Mouse (Mus musculus) forebrain, embryonic 11.5 days (tissue): ENCODE data around the gene Strbp. TPM values are rescaled to one million over a fixed set of nuclear protein-coding genes. Genes with fewer than 3 reads are reported as not detected.

Source experiments
- ATAC-seq: fragments of 200-750 bp; cut with Nextera tagmentation; replicated peaks from 2 replicates; pipeline ENCODE4 v1.8.0; 2017; ENCODE audit warnings: moderate TSS enrichment; ENCODE audit not compliant: low FRiP score
- DNase-seq: peaks from one replicate; pipeline ENCODE4 v3.0.0-alpha.2; 2017; ENCODE audit warnings: low spot score
- H3K27ac ChIP-seq: fragments of 300-500 bp; sonication (generic); 2 replicates; pipeline ENCODE4 v1.5.1; 2014; ENCODE audit warnings: low read depth, low read length
- H3K27me3 ChIP-seq: fragments of 300-500 bp; sonication (generic); 2 replicates; pipeline ENCODE4 v1.6.1; 2014; ENCODE audit warnings: mild to moderate bottlenecking, low read length, mixed read lengths; ENCODE audit not compliant: control insufficient read depth, insufficient read depth
- H3K36me3 ChIP-seq: fragments of 300-500 bp; sonication (generic); 2 replicates; pipeline ENCODE4 v1.6.1; 2014; ENCODE audit warnings: mild to moderate bottlenecking, low read length, moderate library complexity, mixed read lengths; ENCODE audit not compliant: control insufficient read depth, insufficient read depth
- H3K4me1 ChIP-seq: fragments of 300-500 bp; sonication (generic); replicated peaks from 2 replicates; pipeline ENCODE4 v1.6.1; 2014; ENCODE audit warnings: low read length, mixed read lengths; ENCODE audit not compliant: control insufficient read depth, insufficient read depth
- H3K4me2 ChIP-seq: fragments of 300-500 bp; sonication (generic); 2 replicates; pipeline ENCODE4 v1.6.1; 2014; ENCODE audit warnings: low read depth, mild to moderate bottlenecking, low read length, moderate library complexity, mixed read lengths; ENCODE audit not compliant: severe bottlenecking
- H3K4me3 ChIP-seq: fragments of 300-500 bp; sonication (generic); 2 replicates; pipeline ENCODE4 v1.5.1; 2014; ENCODE audit warnings: low read depth, low read length
- H3K9ac ChIP-seq: fragments of 300-500 bp; sonication (generic); 2 replicates; pipeline ENCODE4 v1.6.1; 2014; ENCODE audit warnings: low read length
- H3K9me3 ChIP-seq: fragments of 300-500 bp; sonication (generic); 2 replicates; pipeline ENCODE4 v1.6.1; 2016; ENCODE audit warnings: low read length, mixed read lengths; ENCODE audit not compliant: control insufficient read depth
- WGBS: fragments of 180-500 bp; shearing (Covaris S2); extraction: QIAGEN DNeasy Blood & Tissue Kit; methylation state at CpG from one replicate; pipeline ENCODE4 v1.1.7; 2014; 5-methylcytosine and 5-hydroxymethylcytosine counted together
- polyA plus RNA-seq: library from polyadenylated mRNA; unstranded; fragments of >200 nt; fragmentation: Nextera tagmentation; extraction: Ambion mirVana; gene quantifications from 2 replicates; pipeline ENCODE4 v1.2.1, GENCODE M21; 2014

The Strbp gene
- polyA plus RNA-seq, 1 experiment from 2014 or later = 103 TPM

DNA sequence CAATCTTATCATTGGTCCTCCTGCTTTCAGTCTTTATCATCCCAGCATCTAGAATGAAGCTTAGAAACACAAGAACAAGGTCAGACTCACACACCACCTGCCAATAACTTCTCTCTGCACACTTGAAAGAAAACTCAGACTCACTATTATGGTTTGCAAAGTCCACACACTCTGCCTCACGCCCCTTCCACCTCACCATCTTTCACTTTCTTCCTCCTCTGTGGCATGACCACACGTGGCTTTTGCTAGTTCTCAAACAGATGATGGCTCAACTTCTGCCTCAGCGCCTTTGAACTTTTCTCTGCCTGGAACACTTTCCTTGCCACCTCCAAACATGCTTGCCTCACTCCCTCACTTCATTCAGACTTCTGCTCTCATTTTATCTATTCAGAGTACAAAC lies 11.7 kb upstream of the Strbp start:
- H3K9ac ChIP-seq = no peak overlapping the region
- no peak overlapping the region for H3K4me2 ChIP-seq
- ATAC-seq (no peak), DNase-seq (no peak)
- H3K9me3 ChIP-seq = no peaks in the 10 kb centered on the region
- no peak overlapping the region for H3K27ac ChIP-seq
- no peaks in the 10 kb centered on the region for H3K4me1 ChIP-seq
- 76% methylated on average over 3 of the region's 3 CpGs for WGBS
- no peak overlapping the region for H3K4me3 ChIP-seq
- H3K27me3 ChIP-seq = no peaks in the 10 kb centered on the region
- H3K36me3 ChIP-seq = no peaks in the 10 kb centered on the region

GRCm38 (mm10) chr2:37713100-37713499 lies 9.4 kb upstream of the Strbp start:
- 79% methylated on average over 3 of the region's 3 CpGs for WGBS
- H3K4me2 ChIP-seq = no peak overlapping the region
- ATAC-seq = no peak

DNA sequence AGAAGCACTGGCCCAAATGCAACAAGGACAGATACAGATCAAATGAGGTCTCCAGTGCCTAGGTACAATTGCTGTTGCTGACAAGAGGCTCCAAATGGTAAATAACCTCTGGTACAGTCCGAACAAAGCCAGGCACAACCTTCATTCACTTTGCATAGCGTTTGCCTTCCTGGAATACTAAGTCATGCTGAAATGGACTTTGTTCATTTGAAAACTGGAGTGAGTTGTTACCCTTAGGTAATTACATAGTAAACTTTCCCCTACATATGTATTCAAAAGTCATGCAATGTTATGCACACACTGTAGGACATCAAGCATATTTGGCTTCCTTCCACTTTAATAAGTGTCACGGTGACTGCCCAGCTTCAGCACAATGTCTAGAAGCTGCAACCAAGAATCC lies 5.2 kb upstream of the Strbp start:
- Histone ChIP-seq H3K27ac (no peak overlapping the region), H3K4me1 (0 out of 2 replicates have a peak, but pooled peaks cover 3% of the 10 kb centered on the region), H3K4me2 (no peak overlapping the region), H3K9ac (no peak overlapping the region), H3K9me3 (no peaks in the 10 kb centered on the region), H3K36me3 (no peaks in the 10 kb centered on the region), H3K4me3 (no peak overlapping the region), H3K27me3 (no peaks in the 10 kb centered on the region)
- no peak for DNase-seq
- WGBS = 83% methylated on average over 3 of the region's 3 CpGs
- no peak for ATAC-seq

More at GRCm38 (mm10) chr2:37713100-37713499, 9.4 kb upstream of the Strbp start:
- no peak overlapping the region for H3K27ac ChIP-seq
- H3K4me3 ChIP-seq = no peak overlapping the region
- H3K9me3 ChIP-seq = no peaks in the 10 kb centered on the region
- H3K36me3 ChIP-seq = no peaks in the 10 kb centered on the region
- H3K9ac ChIP-seq = no peak overlapping the region
- no peak for DNase-seq
- no peaks in the 10 kb centered on the region for H3K27me3 ChIP-seq
- H3K4me1 ChIP-seq = no peaks in the 10 kb centered on the region

GRCm38 (mm10) chr2:37704141-37704760 lies 592 bp upstream of the Strbp start:
- 0 out of 2 replicates have a peak, but pooled peaks cover 3% of the 10 kb centered on the region for H3K4me1 ChIP-seq
- H3K9me3 ChIP-seq = no peaks in the 10 kb centered on the region
- H3K36me3 ChIP-seq = no peaks in the 10 kb centered on the region
- 18% methylated on average over 4 of the region's 4 CpGs for WGBS
- H3K4me3 ChIP-seq = peak overlapping the region; percentile 96
- H3K9ac ChIP-seq = peak overlapping the region; percentile 96
- H3K4me2 ChIP-seq = peak overlapping the region; percentile 67
- no peaks in the 10 kb centered on the region for H3K27me3 ChIP-seq
- no peak for ATAC-seq
- DNase-seq = no peak
- no peak overlapping the region for H3K27ac ChIP-seq

- H3K9me3 ChIP-seq = no peaks in the 10 kb centered on the region
- H3K4me3 ChIP-seq = peak overlapping the region; percentile 96
- 0 out of 2 replicates have a peak, but pooled peaks cover 3% of the 10 kb centered on the region for H3K4me1 ChIP-seq
- H3K36me3 ChIP-seq = no peaks in the 10 kb centered on the region; the same call in 1 of the 2 replicates
- peak overlapping the region; percentile 82 for H3K27ac ChIP-seq
- DNase-seq = peak; percentile 84
- peak; percentile 71 for ATAC-seq
- H3K9ac ChIP-seq = peak overlapping the region; percentile 96
- WGBS = under 1% methylated on average over 57 of the region's 70 CpGs
- H3K4me2 ChIP-seq = peak overlapping the region; percentile 86
- no peaks in the 10 kb centered on the region for H3K27me3 ChIP-seq
Measured at GRCm38 (mm10) chr2:37702301-37703172, 1.1 kb downstream of the Strbp start.

GRCm38 (mm10) chr2:37689064-37689615 lies 14.5 kb downstream of the Strbp start:
- no peak for DNase-seq
- 82% methylated on average over 3 of the region's 3 CpGs for WGBS

GRCm38 (mm10) chr2:37687031-37687430 lies 16.6 kb downstream of the Strbp start:
- H3K4me3 ChIP-seq = no peak overlapping the region
- 97% methylated on average over 1 of the region's 1 CpGs for WGBS

More at GRCm38 (mm10) chr2:37689064-37689615, 14.5 kb downstream of the Strbp start:
- Histone ChIP-seq H3K9ac (no peak overlapping the region), H3K27ac (no peak overlapping the region), H3K36me3 (no peaks in the 10 kb centered on the region), H3K4me1 (no peaks in the 10 kb centered on the region), H3K27me3 (no peaks in the 10 kb centered on the region), H3K4me3 (no peak overlapping the region), H3K4me2 (no peak overlapping the region), H3K9me3 (no peaks in the 10 kb centered on the region)
- ATAC-seq = no peak

GRCm38 (mm10) chr2:37684864-37685263 lies 18.8 kb downstream of the Strbp start:
- WGBS = 95% methylated on average over 1 of the region's 1 CpGs
- Histone ChIP-seq H3K9ac (no peak overlapping the region), H3K4me2 (no peak overlapping the region)

More at GRCm38 (mm10) chr2:37687031-37687430, 16.6 kb downstream of the Strbp start:
- H3K4me2 ChIP-seq = no peak overlapping the region
- no peak overlapping the region for H3K27ac ChIP-seq
- DNase-seq (no peak), ATAC-seq (no peak)
- H3K4me1 ChIP-seq = no peaks in the 10 kb centered on the region
- H3K27me3 ChIP-seq = no peaks in the 10 kb centered on the region
- no peaks in the 10 kb centered on the region for H3K9me3 ChIP-seq
- H3K9ac ChIP-seq = no peak overlapping the region
- no peaks in the 10 kb centered on the region for H3K36me3 ChIP-seq

More at GRCm38 (mm10) chr2:37684864-37685263, 18.8 kb downstream of the Strbp start:
- H3K4me1 ChIP-seq = no peaks in the 10 kb centered on the region
- no peak overlapping the region for H3K27ac ChIP-seq
- DNase-seq (no peak), ATAC-seq (no peak)
- H3K27me3 ChIP-seq = no peaks in the 10 kb centered on the region
- H3K36me3 ChIP-seq = no peaks in the 10 kb centered on the region
- no peaks in the 10 kb centered on the region for H3K9me3 ChIP-seq
- no peak overlapping the region for H3K4me3 ChIP-seq
